Mouse (Mus musculus): ENCODE data around the gene Cdc42ep2.

GRCm38 (mm10) chr19:5937095-5937835 lies 12.6 kb upstream of the Cdc42ep2 start:
- TF ChIP-seq HCFC1 (IDR thresholded peaks at IDR 0.05; ENCODE audit: borderline replicate concordance, insufficient read depth, low read length) = no peak
- TF ChIP-seq ZNF384 (IDR thresholded peaks at IDR 0.05; ENCODE audit: low read depth, low read length) = no peak
